Mouse (Mus musculus) MEL (cell line): ENCODE data around the gene Tdo2. TPM values are rescaled to one million over a fixed set of nuclear protein-coding genes. Genes with fewer than 3 reads are reported as not detected.

ENCODE experiments used
- DNase-seq: peaks from one replicate; pipeline ENCODE4 v3.0.0; 2011; ENCODE audit warnings: low read depth, low spot score
- H3K27ac ChIP-seq: 2 replicates; pipeline ENCODE4 v1.5.1; 2012; ENCODE audit warnings: low read depth, mild to moderate bottlenecking, control low read depth, low read length, moderate library complexity; ENCODE audit not compliant: control insufficient read depth
- H3K27me3 ChIP-seq, 2 experiments: fragments of 150-350 bp in 1 of 2; sonication (generic) in 1 of 2; 2 replicates each; pipeline ENCODE4 v1.6.1; 2012; ENCODE audit warnings: low read length in 2 of 2, mild to moderate bottlenecking in 2 of 2, improper control_type of control experiment in 1 of 2, moderate library complexity in 1 of 2; ENCODE audit not compliant: insufficient read depth in 2 of 2, control insufficient read depth in 1 of 2
- H3K36me3 ChIP-seq, 2 experiments: 2 replicates each; pipeline ENCODE4 v1.6.1; 2012 to 2014; ENCODE audit warnings: low read length in 2 of 2, improper control_type of control experiment in 1 of 2, inconsistent platforms in 1 of 2, mild to moderate bottlenecking in 1 of 2; ENCODE audit not compliant: insufficient read depth in 2 of 2, control insufficient read depth in 1 of 2
- H3K4me1 ChIP-seq, 2 experiments: fragments of 150-350 bp in 1 of 2; sonication (generic) in 1 of 2; 2 replicates each; pipeline ENCODE4 v1.6.1; 2012; ENCODE audit warnings: low read length in 2 of 2, improper control_type of control experiment in 1 of 2, mild to moderate bottlenecking in 1 of 2; ENCODE audit not compliant: insufficient read depth in 2 of 2, control insufficient read depth in 1 of 2
- H3K4me3 ChIP-seq, 2 experiments: fragments of 150-350 bp in 1 of 2; sonication (generic) in 1 of 2; 2 replicates each; pipeline ENCODE4 v1.5.1; 2012; ENCODE audit warnings: low read depth in 2 of 2, low read length in 2 of 2, mild to moderate bottlenecking in 2 of 2, moderate library complexity in 2 of 2, control low read depth in 1 of 2, improper control_type of control experiment in 1 of 2; ENCODE audit not compliant: control insufficient read depth in 1 of 2, insufficient read depth in 1 of 2
- H3K79me2 ChIP-seq: 2 replicates; pipeline ENCODE4 v1.6.1; 2012; ENCODE audit warnings: mild to moderate bottlenecking, low read length, moderate library complexity; ENCODE audit not compliant: control insufficient read depth, poor library complexity, insufficient read depth
- H3K9ac ChIP-seq: 2 replicates; pipeline ENCODE4 v1.6.1; 2012; ENCODE audit warnings: low read depth, mild to moderate bottlenecking, control low read depth, low read length, moderate library complexity; ENCODE audit not compliant: control insufficient read depth, poor library complexity, severe bottlenecking
- H3K9me3 ChIP-seq: fragments of 150-350 bp; sonication (generic); replicated peaks from 2 replicates; pipeline ENCODE4 v1.6.1; 2012; ENCODE audit warnings: mild to moderate bottlenecking, low read length, improper control_type of control experiment, moderate library complexity; ENCODE audit not compliant: insufficient read depth
- BHLHE40 ChIP-seq: IDR thresholded peaks from 2 replicates; pipeline ENCODE4 v1.6.1; 2012; ENCODE audit warnings: low read depth, mild to moderate bottlenecking, inconsistent platforms, low read length, improper control_type of control experiment, borderline replicate concordance
- CHD2 ChIP-seq: IDR thresholded peaks from 2 replicates; pipeline ENCODE4 v1.6.1; 2011; ENCODE audit warnings: low read length, improper control_type of control experiment
- CTCF ChIP-seq, 3 experiments: IDR thresholded peaks in 2 of 3; conservative IDR thresholded peaks in 1 of 3; 2 replicates each; pipeline ENCODE4 v1.5.1; 2011 to 2012; ENCODE audit warnings: low read length in 3 of 3, low read depth in 2 of 3, mild to moderate bottlenecking in 2 of 3, improper control_type of control experiment in 1 of 3, inconsistent platforms in 1 of 3, mixed read lengths in 1 of 3, moderate library complexity in 1 of 3; ENCODE audit not compliant: control insufficient read depth in 1 of 3, insufficient read depth in 1 of 3, poor library complexity in 1 of 3, severe bottlenecking in 1 of 3
- E2F4 ChIP-seq: IDR thresholded peaks from 2 replicates; pipeline ENCODE4 v1.6.1; 2011; ENCODE audit warnings: low read depth, low read length, improper control_type of control experiment, borderline replicate concordance
- GATA1 ChIP-seq: IDR thresholded peaks from 2 replicates; pipeline ENCODE4 v1.6.1; 2011; ENCODE audit warnings: low read depth, low read length, improper control_type of control experiment
- HCFC1 ChIP-seq: IDR thresholded peaks from 2 replicates; pipeline ENCODE4 v1.6.1; 2012; ENCODE audit warnings: low read depth, mild to moderate bottlenecking, inconsistent platforms, low read length, improper control_type of control experiment, moderate library complexity
- JUND ChIP-seq: IDR thresholded peaks from 2 replicates; pipeline ENCODE4 v1.6.1; 2011; ENCODE audit warnings: low read depth, mild to moderate bottlenecking, improper control_type of control experiment, low read length
- KAT2A ChIP-seq: conservative IDR thresholded peaks from 2 replicates; pipeline ENCODE4 v1.6.1; 2012; ENCODE audit warnings: low read depth, low read length, improper control_type of control experiment, inconsistent platforms
- MAFK ChIP-seq: IDR thresholded peaks from 2 replicates; pipeline ENCODE4 v1.6.1; 2011; ENCODE audit warnings: low read depth, mild to moderate bottlenecking, low read length, improper control_type of control experiment, borderline replicate concordance
- MAX ChIP-seq: IDR thresholded peaks from 2 replicates; pipeline ENCODE4 v1.6.1; 2011; ENCODE audit warnings: low read length, improper control_type of control experiment
- MAZ ChIP-seq: IDR thresholded peaks from 2 replicates; pipeline ENCODE4 v1.6.1; 2012; ENCODE audit warnings: low read depth, mild to moderate bottlenecking, inconsistent platforms, low read length, improper control_type of control experiment
- MEF2A ChIP-seq: IDR thresholded peaks from 2 replicates; pipeline ENCODE4 v1.6.1; 2014; ENCODE audit warnings: low read depth, mild to moderate bottlenecking, inconsistent platforms, low read length, improper control_type of control experiment; ENCODE audit not compliant: poor library complexity, insufficient replicate concordance, severe bottlenecking; ENCODE audit errors: extremely low read depth
- MXI1 ChIP-seq: IDR thresholded peaks from 2 replicates; pipeline ENCODE4 v1.6.1; 2011; ENCODE audit warnings: mild to moderate bottlenecking, low read depth, low read length, improper control_type of control experiment
- MYB ChIP-seq: IDR thresholded peaks from 2 replicates; pipeline ENCODE4 v1.6.1; 2011; ENCODE audit warnings: mild to moderate bottlenecking, low read depth, low read length, improper control_type of control experiment
- MYC ChIP-seq: IDR thresholded peaks from 2 replicates; pipeline ENCODE4 v1.6.1; 2011; ENCODE audit warnings: low read depth, mild to moderate bottlenecking, low read length, improper control_type of control experiment, moderate library complexity
- NELFE ChIP-seq: IDR thresholded peaks from 2 replicates; pipeline ENCODE4 v1.6.1; 2011; ENCODE audit warnings: low read depth, low read length, improper control_type of control experiment
- POLR2AphosphoS2 ChIP-seq: IDR thresholded peaks from 2 replicates; pipeline ENCODE4 v1.6.1; 2011; ENCODE audit warnings: low read length, improper control_type of control experiment
- POLR2AphosphoS5 ChIP-seq: IDR thresholded peaks from 2 replicates; pipeline ENCODE4 v1.6.1; 2012; ENCODE audit warnings: low read depth, borderline replicate concordance, mild to moderate bottlenecking, inconsistent platforms, low read length, moderate library complexity, mixed read lengths
- RAD21 ChIP-seq: IDR thresholded peaks from 2 replicates; pipeline ENCODE4 v1.6.1; 2011; ENCODE audit warnings: mild to moderate bottlenecking, low read depth, low read length, improper control_type of control experiment
- TAL1 ChIP-seq: IDR thresholded peaks from 2 replicates; pipeline ENCODE4 v1.6.1; 2012; ENCODE audit warnings: mild to moderate bottlenecking, inconsistent platforms, low read length, moderate library complexity, mixed read lengths
- TBP ChIP-seq: IDR thresholded peaks from 2 replicates; pipeline ENCODE4 v1.8.0; 2011; ENCODE audit warnings: low read depth, low read length, improper control_type of control experiment
- TCF12 ChIP-seq: IDR thresholded peaks from 2 replicates; pipeline ENCODE4 v1.6.1; 2014; ENCODE audit warnings: low read depth, mild to moderate bottlenecking, inconsistent platforms, low read length, improper control_type of control experiment, moderate library complexity
- UBTF ChIP-seq: IDR thresholded peaks from 2 replicates; pipeline ENCODE4 v1.6.1; 2012; ENCODE audit warnings: low read depth, mild to moderate bottlenecking, inconsistent platforms, low read length, improper control_type of control experiment, moderate library complexity, borderline replicate concordance; ENCODE audit not compliant: insufficient read depth
- USF1 ChIP-seq: IDR thresholded peaks from 2 replicates; pipeline ENCODE4 v1.6.1; 2014; ENCODE audit warnings: low read depth, mild to moderate bottlenecking, inconsistent platforms, low read length, improper control_type of control experiment, moderate library complexity
- USF2 ChIP-seq, 2 experiments: IDR thresholded peaks; 2 replicates each; pipeline ENCODE4 v1.6.1; 2011 to 2012; ENCODE audit warnings: improper control_type of control experiment in 2 of 2, low read length in 2 of 2, borderline replicate concordance in 1 of 2, inconsistent platforms in 1 of 2, low read depth in 1 of 2, mild to moderate bottlenecking in 1 of 2; ENCODE audit not compliant: insufficient read depth in 1 of 2
- ZC3H11A ChIP-seq: IDR thresholded peaks from 2 replicates; pipeline ENCODE4 v1.6.1; 2012; ENCODE audit warnings: low read depth, mild to moderate bottlenecking, inconsistent platforms, low read length, improper control_type of control experiment
- ZKSCAN1 ChIP-seq: IDR thresholded peaks from 2 replicates; pipeline ENCODE4 v1.6.1; 2012; ENCODE audit warnings: low read depth, mild to moderate bottlenecking, inconsistent platforms, low read length, improper control_type of control experiment, moderate library complexity
- ZMIZ1 ChIP-seq: IDR thresholded peaks from 2 replicates; pipeline ENCODE4 v1.6.1; 2012; ENCODE audit warnings: low read depth, mild to moderate bottlenecking, inconsistent platforms, low read length, improper control_type of control experiment, moderate library complexity
- ZNF384 ChIP-seq: IDR thresholded peaks from 2 replicates; pipeline ENCODE4 v1.6.1; 2012; ENCODE audit warnings: low read depth, mild to moderate bottlenecking, inconsistent platforms, low read length, improper control_type of control experiment
- polyA plus RNA-seq, 2 experiments: library from polyadenylated mRNA; stranded (reverse) in 1 of 2; unstranded in 1 of 2; fragments of >175 nt in 1 of 2; fragments of >200 nt in 1 of 2; gene quantifications; 2 replicates each; pipeline versions ENCODE4 v1.2.1 to v1.2.4; 2012; ENCODE audit warnings: low replicate concordance in 2 of 2, low read depth in 1 of 2; ENCODE audit not compliant: insufficient read length in 2 of 2, insufficient read depth in 1 of 2, missing spikeins in 1 of 2
- total RNA-seq: library from RNA; depleted of rRNA; stranded (reverse); fragments of 300-350 nt; gene quantifications from 2 replicates; pipeline ENCODE4 v1.2.3, GENCODE M21; 2012

Gene Tdo2
- total and polyA plus RNA-seq, 3 experiments, result not detected

GRCm38 (mm10) chr3:81933348-81933747 lies 42.7 kb downstream of the Tdo2 start:
- H3K36me3 ChIP-seq, result peaks cover 0 to 4% of the 10 kb centered on the region in 2 experiments; a peak in 2 of 4 replicates
- H3K4me3 ChIP-seq, result peak overlapping the region in 1 of 2 experiments; percentile 98; a peak in 1 of 4 replicates
- TF ChIP-seq MAZ (no peak), MYC (no peak), CHD2 (no peak), RAD21 (no peak), KAT2A (no peak), MXI1 (no peak), TBP (no peak), ZMIZ1 (no peak), GATA1 (no peak), POLR2AphosphoS2 (no peak), HCFC1 (no peak), USF1 (no peak)
- no peaks in the 10 kb centered on the region; the same call in 1 of the 2 replicates for H3K79me2 ChIP-seq
- H3K4me1 ChIP-seq, result peaks cover 0 to 2% of the 10 kb centered on the region in 2 experiments; a peak in 1 of 4 replicates
- no peak overlapping the region for H3K27ac ChIP-seq
- DNase-seq, result no peak
- H3K9ac ChIP-seq, result no peak overlapping the region
- no peaks in the 10 kb centered on the region for H3K9me3 ChIP-seq
- H3K27me3 ChIP-seq, result no peaks in the 10 kb centered on the region

DNA sequence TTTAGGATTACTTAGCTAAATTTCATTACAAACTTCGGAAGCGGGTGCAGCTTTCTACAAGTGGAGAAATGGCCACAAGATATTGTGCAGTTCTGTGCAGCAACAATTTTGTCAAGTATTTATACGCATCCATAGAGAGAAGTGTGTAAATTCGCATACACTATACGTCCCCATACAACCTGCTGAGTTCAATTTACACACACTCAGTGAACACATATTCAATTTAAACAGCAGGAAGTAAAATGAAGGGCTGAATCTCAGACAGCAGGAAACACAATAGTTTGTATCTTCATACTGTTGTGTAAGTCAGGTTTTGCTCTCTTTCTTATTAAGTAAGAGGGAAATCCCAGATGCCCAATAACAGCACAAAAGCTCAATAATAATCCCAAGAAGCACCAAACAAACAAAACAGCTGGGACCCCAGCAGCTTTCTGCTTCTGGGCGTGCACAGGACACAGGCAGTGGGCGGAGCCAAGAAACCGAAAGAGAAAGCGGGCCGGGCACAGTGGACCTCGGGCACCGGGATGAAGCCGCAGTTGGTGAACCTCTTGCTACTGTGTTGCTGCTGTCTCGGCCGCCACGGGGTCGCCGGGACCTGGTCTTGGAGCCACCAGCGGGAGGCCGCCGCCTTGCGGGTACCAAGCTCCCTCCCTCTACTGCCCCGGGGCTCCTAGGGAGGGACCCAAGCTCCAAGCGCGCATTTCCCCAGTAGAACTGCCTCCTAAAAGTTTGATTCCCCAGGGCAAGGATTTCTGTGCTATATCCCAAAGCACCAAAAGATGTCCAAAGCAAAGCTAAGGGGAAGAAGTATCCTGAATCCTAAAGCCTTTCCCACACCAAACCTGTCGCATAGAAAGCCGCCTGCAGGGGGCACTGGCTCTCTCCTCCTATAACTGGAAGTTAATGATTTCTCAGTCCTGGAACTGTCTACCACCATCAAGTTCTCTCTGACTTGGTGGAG lies 43.6 kb downstream of the Tdo2 start, which contains the start of gene Ctso:
Gene Ctso (plus strand): TSS at position 461 of the 961 bp plus-strand sequence.
- H3K79me2 ChIP-seq, result no peaks in the 10 kb centered on the region; the same call in 1 of the 2 replicates
- H3K4me3 ChIP-seq, result peak within 1 kb of the TSS; percentile 98 to 100
- H3K4me1 ChIP-seq, result peaks cover 0 to 2% of the 10 kb centered on the region in 2 experiments; a peak in 1 of 4 replicates
- H3K9ac ChIP-seq, result peak within 1 kb of the TSS; percentile 86
- H3K9me3 ChIP-seq, result no peaks in the 10 kb centered on the region
- peak; percentile 78 for DNase-seq
- H3K36me3 ChIP-seq, result peaks cover 0 to 4% of the 10 kb centered on the region in 2 experiments; a peak in 2 of 4 replicates
- H3K27ac ChIP-seq, result no peak within 1 kb of the TSS; the same call in 1 of the 2 replicates
- no peaks in the 10 kb centered on the region for H3K27me3 ChIP-seq
- TF ChIP-seq MEF2A (no peak), ZC3H11A (no peak; the same call in 1 of the 2 replicates), ZNF384 (no peak), TCF12 (no peak), RAD21 (peak; percentile 22), CTCF (IDR thresholded peaks at IDR 0.05 in 2 of 3, conservative IDR thresholded peaks at IDR 0.05 in 1 of 3; ENCODE audit: control insufficient read depth in 1 of 3, insufficient read depth in 1 of 3, low read depth in 2 of 3, low read length in 3 of 3, poor library complexity in 1 of 3, severe bottlenecking in 1 of 3) (peak; percentile 67 to 73 (median 71)), E2F4 (no peak), POLR2AphosphoS5 (no peak), NELFE (no peak), TAL1 (no peak), MAFK (no peak), MAX (no peak), MYB (no peak), BHLHE40 (no peak), UBTF (no peak), ZKSCAN1 (no peak), CHD2 (no peak), USF1 (no peak), ZMIZ1 (no peak), USF2 (IDR thresholded peaks at IDR 0.05; ENCODE audit: borderline replicate concordance in 1 of 2, insufficient read depth in 1 of 2, low read depth in 1 of 2, low read length in 2 of 2) (no peak), JUND (no peak)
